Mouse (Mus musculus) gastrocnemius, postnatal 25 days (tissue): ENCODE data around the gene Alpl. TPM values are rescaled to one million over a fixed set of nuclear protein-coding genes. Genes with fewer than 3 reads are reported as not detected.

ENCODE experiments used
- DNase-seq: peaks from one replicate; pipeline ENCODE4 v3.0.0; 2022
- total RNA-seq, 2 experiments: library from RNA; stranded (reverse); gene quantifications; 1 replicate in 1 of 2; 2 replicates in 1 of 2; pipeline ENCODE4 v1.2.3; 2021

Alpl gene
- total RNA-seq, 2 experiments from 2014 or later: 13.1 to 14.4 TPM

DNA sequence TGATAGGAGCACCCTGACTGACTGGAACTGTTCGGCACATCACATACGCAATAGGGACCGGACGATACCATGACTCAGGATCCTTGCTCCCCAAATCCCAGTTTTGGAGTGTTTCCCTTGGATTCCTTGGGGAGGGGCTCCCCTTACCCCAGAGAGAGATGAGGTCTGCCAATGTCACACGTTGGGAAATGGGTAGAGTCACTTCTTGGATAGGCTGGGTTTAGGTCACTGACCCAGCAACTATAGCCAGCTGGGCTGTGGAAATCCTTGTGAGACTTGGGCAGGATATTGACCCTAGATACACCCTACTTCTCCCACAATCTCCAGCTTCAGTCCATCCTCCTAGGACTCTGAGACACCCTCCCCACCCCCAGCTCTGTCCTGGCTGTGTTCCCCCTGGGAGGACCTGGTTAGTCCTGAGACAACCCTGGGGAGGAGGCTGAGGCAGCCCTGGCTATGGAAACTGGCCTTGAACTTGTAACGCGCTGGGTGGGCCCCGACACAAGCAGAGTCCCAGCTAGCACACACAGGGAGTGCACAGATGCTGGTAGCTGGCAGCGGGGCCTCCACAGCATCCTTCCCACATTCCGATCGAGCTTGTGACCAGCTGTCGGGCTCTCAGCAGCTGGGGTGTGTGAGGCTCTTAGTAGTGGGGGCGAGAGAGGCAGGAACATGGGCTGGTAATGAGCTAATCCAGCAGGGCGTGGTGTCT is 25.1 kb downstream of the Alpl start:
- DNase-seq: peak; percentile 67

DNA sequence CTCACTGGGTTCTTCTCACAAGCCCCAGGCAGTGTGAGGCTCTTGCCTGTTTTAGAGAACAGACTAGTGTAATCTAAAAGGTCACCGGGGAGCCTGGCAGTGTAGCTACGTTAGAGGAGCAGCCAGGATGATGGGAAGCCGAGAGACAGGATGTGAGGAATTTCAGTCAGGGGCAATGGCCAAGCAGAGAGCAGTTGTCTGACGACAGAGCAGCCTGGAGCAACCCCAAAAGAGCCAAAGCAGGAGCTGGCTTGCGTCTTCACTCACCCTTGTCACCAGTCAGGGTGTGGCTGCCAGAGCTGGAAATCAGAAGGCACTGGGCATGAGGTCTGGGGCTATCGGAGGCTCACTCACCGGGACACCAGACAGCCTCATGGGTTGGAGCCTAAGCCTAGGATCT is 26.5 kb downstream of the Alpl start:
- peak; percentile 76 for DNase-seq

- peak; percentile 58 for DNase-seq
Observed at GRCm38 (mm10) chr4:137768831-137769230, 27.4 kb downstream of the Alpl start.

DNA sequence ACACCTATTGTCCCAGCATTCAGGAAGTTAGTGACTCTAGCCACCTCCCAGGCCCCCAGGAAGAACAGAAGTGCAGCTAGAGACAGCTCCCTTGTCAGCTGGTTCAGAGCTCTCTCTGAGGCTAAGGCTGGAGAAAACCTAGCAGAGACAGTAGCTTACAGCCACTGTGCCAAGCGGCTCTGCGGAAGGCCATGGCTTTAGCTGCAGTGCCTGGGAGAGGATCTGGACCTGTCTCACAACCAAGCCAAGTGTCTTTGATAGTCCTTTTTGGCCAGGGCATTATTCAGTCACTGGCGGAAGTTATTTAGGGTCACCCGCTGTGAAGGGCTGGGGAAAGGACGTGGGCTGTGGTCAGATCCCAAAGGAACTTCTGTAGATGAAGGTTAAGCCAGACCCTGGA is 27.8 kb downstream of the Alpl start:
- DNase-seq: no peak

DNA sequence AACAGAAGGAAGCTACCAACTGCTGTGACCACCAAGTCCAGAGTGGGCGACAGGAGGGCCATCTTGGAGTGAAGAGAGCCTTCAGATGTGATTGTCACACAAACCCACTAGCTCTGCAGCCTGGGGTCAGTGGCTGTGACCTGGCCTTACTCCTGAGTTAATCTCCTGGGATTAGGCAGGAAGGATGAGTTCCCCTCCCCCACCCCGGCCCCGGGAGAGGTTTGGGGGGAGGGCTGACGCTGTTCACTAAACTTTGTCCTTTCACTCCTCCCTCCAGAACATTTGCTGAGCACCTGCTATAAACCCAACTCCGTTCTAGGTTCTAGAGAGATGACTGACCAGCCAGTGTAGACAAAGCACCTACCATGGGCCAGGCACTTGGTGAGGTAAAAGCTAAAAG is 29.8 kb downstream of the Alpl start:
- no peak for DNase-seq

- DNase-seq: no peak
Observed at GRCm38 (mm10) chr4:137765554-137765971, 30.6 kb downstream of the Alpl start.

- DNase-seq: no peak
Observed at GRCm38 (mm10) chr4:137764621-137765020, 31.6 kb downstream of the Alpl start.

- no peak for DNase-seq
Observed at GRCm38 (mm10) chr4:137763920-137764495, 32.2 kb downstream of the Alpl start.

DNA sequence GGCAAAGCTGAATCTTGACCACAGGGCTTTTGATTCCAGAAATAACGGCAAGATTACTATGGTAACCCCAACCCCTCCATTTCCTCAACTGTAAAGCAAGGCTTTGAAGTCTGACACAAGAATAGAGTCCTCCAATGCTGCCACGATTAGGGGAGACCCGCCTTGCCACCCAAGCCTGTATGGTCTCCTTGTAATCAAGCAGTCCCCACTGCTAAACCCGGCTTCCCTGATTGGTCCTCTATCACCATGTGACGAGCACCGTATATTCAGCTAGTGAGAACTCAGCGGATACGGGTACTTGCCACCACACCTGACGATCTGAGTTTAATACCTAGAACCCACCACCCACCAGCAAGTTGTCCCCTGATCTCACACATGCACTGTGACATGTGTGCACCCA is 33.3 kb downstream of the Alpl start:
- no peak for DNase-seq

DNA sequence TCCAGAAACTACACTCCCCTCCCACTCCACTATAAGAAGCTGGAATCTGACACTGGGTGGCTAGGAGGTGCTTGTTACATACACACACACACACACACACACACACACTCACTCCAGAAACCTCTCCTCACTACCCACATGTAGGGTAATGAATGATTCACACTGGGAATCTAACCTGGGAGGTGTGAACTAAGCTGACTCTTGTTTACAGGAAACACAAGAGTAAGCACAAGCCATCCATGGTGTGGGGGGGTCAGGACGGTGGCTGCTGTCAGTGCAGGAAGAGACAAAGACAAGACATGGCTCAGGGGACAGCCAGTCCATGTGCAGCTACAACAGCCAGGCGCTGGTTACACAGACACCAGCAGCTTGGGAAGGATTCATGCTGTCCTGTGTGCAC is 41.7 kb downstream of the Alpl start:
- no peak for DNase-seq

DNA sequence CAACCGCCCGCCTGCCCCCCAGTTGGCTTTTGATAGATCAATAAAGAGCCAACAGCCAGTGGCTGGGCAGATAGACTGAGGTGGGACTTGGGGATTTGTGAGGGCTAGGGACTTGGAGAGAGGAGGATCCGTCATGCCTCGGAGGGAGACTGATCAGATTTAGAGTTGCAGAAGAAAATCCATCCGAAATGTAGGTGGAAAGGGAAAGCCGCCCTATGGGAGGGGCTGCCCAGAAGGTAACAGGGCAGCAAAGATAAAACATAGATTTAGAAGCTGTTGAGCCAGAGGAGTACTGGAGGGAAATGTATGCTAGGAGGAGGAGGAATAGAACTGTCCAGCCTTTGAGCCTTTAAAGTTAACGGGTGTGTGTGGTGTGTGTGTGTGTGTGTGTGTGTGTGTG is 43.0 kb downstream of the Alpl start:
- DNase-seq: no peak

DNA sequence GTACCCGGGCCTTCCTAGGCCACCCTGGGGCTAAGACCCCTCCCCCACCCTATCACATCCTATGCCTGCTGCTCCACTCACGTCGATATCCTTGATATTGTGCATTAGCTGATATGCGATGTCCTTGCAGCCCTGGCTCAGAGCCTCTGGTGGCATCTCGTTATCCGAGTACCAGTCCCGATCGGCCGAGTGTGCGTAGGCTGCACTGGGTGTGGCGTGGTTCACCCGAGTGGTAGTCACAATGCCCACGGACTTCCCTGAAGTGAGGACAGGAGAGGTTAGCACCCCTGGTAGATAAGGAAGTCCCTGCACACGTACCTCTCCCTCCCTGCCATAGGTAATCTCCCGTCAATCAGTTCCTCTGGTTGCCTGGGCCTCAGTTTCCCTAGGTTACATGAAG is 43.7 kb downstream of the Alpl start:
- no peak for DNase-seq

DNA sequence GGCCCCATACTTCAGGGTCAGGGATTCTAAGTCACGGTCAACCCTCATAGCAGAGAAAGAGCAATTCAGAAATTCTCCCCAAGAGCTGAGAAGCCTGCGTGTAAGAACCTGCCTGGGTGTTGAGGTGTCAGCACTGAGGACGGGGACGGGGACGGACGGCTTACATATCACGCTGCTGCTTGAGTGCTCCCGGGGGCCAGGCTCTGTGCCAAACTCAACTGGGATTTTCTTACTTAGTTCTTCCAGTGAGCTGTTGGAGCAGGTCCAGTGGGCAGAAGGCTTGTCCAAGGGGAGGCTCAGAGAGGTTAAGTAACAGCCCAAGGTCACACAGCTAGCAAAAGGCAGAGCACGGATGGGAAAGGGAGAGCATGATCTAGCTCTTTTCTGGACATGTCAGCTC is 44.5 kb downstream of the Alpl start:
- DNase-seq: no peak

DNA sequence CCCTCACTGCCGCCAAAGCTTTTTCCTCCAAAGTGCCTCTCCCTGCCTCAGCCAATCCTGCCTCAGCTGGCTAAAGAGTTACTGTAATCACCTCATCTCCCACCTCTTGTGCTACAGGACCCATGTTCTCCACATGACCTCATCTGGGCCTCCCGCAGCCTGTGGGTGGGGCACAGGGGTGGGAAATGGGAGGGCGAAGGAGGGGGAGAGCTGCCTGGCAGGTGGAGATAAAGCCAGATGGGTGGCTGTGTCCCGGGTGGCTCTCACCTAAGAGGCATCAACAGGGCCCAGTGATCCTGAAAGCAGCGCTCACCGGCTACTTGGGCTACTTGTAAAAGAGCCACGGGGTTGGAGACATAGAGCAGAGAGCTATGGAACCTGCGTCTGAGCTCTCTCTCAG is 44.9 kb downstream of the Alpl start:
- no peak for DNase-seq

DNA sequence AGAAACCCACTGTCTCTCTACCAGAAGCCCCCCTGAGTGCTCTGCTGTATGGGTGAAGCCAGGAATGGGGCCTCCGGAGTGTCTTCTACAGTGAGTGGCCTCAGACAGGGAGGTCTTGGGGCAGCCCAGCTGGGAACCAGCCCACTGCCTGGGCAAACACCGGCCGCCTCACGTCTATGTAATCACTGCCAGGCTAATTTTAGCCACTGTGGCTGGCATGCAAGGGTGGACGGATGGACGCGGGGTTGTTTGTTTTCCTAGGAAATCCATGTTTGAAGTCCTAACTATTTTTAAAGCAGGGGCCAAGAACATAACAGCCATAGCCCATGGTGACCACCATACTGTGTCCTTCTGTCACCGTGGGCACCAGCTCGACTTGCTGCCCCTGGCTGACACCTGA is 46.1 kb downstream of the Alpl start:
- no peak for DNase-seq

DNA sequence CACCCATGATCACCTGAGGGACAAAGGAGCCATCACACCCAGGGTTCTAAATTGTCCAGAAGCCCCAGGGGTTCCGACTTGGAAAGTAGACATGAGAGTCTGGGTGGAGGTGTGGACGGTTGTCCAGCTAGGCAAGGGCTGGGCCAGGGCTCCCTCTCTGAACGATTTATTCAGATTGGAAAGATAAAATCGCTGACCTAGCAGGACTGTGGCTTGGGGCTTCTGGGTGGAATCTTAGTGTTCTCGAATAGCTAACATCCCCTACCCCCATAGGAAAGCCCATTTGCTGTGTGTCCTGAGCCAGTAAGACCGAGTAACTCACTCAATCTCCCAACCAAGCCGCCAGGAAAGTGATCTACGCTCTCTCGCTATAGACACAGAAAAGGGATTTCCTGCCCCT is 46.5 kb downstream of the Alpl start:
- no peak for DNase-seq

DNA sequence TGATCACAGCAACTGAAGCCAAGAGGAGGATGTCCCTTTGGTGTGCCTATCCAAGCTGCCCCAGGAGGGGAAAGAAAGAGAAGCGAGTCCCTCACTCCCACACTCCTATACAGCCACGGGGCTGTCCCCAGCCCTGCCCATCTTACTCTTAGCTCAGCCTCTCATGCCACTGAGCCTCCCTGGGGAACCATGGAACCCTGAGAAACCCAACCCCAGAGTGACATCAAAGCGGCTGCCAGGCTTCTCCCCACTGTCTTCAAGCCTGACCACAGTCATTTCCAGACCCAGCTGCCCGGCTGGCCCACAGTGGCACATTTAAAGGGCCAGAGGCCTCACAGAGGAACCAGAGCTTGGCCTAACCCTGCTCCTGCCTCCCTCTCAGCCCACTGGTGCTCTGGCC is 47.5 kb downstream of the Alpl start:
- DNase-seq: no peak

GRCm38 (mm10) chr4:137747590-137747989 is 48.6 kb downstream of the Alpl start:
- no peak for DNase-seq

GRCm38 (mm10) chr4:137747091-137747490 is 49.1 kb downstream of the Alpl start:
- no peak for DNase-seq

GRCm38 (mm10) chr4:137744433-137744918 is 51.7 kb downstream of the Alpl start:
- DNase-seq: peak; percentile 52

DNA sequence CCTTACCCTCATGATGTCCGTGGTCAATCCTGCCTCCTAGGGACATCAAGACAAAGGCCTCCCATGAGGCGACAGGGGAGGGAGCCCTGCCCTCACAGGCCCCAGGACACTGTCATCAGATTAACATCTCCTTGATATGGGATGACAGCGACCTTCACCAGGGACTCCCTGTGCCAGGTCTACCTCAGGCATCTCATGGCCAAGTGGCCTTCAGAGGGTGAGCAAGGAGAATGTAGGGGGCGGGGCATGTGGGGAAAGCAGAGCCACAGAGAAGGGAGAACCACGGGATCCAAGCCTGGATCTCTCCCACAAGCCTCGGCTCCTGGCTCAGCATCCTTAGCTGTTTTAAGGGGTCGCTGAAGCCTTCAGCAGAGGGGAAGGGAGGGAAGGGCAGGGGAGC is 52.4 kb downstream of the Alpl start:
- no peak for DNase-seq

DNA sequence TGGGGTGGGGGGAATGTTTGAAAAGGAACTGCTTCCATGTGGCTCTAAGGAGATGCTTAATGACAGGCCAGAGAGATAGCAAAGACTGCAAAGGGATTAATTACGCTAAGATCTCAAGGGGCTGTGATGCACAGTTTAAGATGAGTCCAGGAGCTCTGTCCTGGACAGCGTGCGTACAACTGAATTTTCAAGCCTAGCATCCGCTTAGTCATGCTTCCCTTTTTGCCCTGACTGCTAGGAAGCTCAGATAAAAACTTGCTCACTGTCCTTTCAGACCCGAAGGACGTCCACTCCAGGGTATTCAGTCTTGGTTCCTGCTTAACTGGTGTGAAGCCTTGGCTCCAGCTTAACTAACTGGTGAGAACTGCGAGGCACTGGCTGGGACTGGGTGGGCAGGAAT is 55.8 kb downstream of the Alpl start:
- DNase-seq: no peak

- DNase-seq: no peak
Observed at GRCm38 (mm10) chr4:137739151-137739923, 56.8 kb downstream of the Alpl start.
